Mouse (Mus musculus) heart, embryonic 10.5 days (tissue): Measurements from ENCODE around the gene Olfr559. TPM values are rescaled to one million over a fixed set of nuclear protein-coding genes. Genes with fewer than 3 reads are reported as not detected.

Experiments
- DNase-seq: peaks from one replicate; pipeline ENCODE4 v3.0.0-alpha.2; 2017; ENCODE audit warnings: low spot score
- H3K27ac ChIP-seq: fragments of 300-500 bp; sonication (generic); 2 replicates; pipeline ENCODE4 v1.5.1; 2016; ENCODE audit warnings: mild to moderate bottlenecking
- H3K27me3 ChIP-seq: fragments of 300-500 bp; sonication (generic); 2 replicates; pipeline ENCODE4 v1.6.1; 2016; ENCODE audit warnings: mild to moderate bottlenecking; ENCODE audit not compliant: poor library complexity, insufficient read depth, severe bottlenecking
- H3K36me3 ChIP-seq: fragments of 300-500 bp; sonication (generic); 2 replicates; pipeline ENCODE4 v1.6.1; 2016; ENCODE audit warnings: mild to moderate bottlenecking, moderate library complexity
- H3K4me1 ChIP-seq: fragments of 300-500 bp; sonication (generic); 2 replicates; pipeline ENCODE4 v1.6.1; 2016; ENCODE audit warnings: mild to moderate bottlenecking
- H3K4me3 ChIP-seq: fragments of 300-500 bp; sonication (generic); 2 replicates; pipeline ENCODE4 v1.5.1; 2016; ENCODE audit warnings: mild to moderate bottlenecking, moderate library complexity
- H3K9me3 ChIP-seq: fragments of 300-500 bp; sonication (generic); 2 replicates; pipeline ENCODE4 v1.6.1; 2016; ENCODE audit warnings: mild to moderate bottlenecking, moderate library complexity
- WGBS: fragments of 180-500 bp; shearing (Covaris S2); methylation state at CpG from one replicate; pipeline ENCODE4 v1.1.7; 2016; 5-methylcytosine and 5-hydroxymethylcytosine counted together
- polyA plus RNA-seq: library from polyadenylated mRNA; unstranded; fragments of >200 nt; fragmentation: Nextera tagmentation; extraction: Ambion mirVana; gene quantifications from 2 replicates; pipeline ENCODE4 v1.2.1, GENCODE M21; 2016

The Olfr559 gene
- not detected in 2 replicates for polyA plus RNA-seq

GRCm38 (mm10) chr7:102727391-102727790, at the start of gene Olfr559:
TSS of gene Olfr559 (minus strand) at chr7:102727491.
- Histone ChIP-seq H3K27me3 (no peaks in the 10 kb centered on the region), H3K4me1 (no peaks in the 10 kb centered on the region), H3K4me3 (no peak within 1 kb of the TSS), H3K9me3 (no peaks in the 10 kb centered on the region), H3K36me3 (no peaks in the 10 kb centered on the region), H3K27ac (no peak within 1 kb of the TSS)
- no peak for DNase-seq

- H3K36me3 ChIP-seq = no peaks in the 10 kb centered on the region
- H3K27ac ChIP-seq = no peak within 1 kb of the TSS
- 77% methylated on average over 2 of the region's 2 CpGs for WGBS
- no peak within 1 kb of the TSS for H3K4me3 ChIP-seq
- no peaks in the 10 kb centered on the region for H3K9me3 ChIP-seq
- H3K27me3 ChIP-seq = no peaks in the 10 kb centered on the region
- no peaks in the 10 kb centered on the region for H3K4me1 ChIP-seq
- no peak for DNase-seq
These were observed 43.6 kb upstream of the Olfr559 start, which contains the start of gene Olfr561 for GRCm38 (mm10) chr7:102770921-102771320. TSS of gene Olfr561 (plus strand) at chr7:102771221.

GRCm38 (mm10) chr7:102759266-102759665, 32.0 kb upstream of the Olfr559 start, which contains the start of the genes Olfr560 and Olfr78:
TSS of gene Olfr560 (minus strand) at chr7:102759366.
TSS of gene Olfr78 (minus strand) at chr7:102759471.
- no peak within 1 kb of the TSS for H3K27ac ChIP-seq
- no peaks in the 10 kb centered on the region for H3K4me1 ChIP-seq
- 71% methylated on average over 4 of the region's 4 CpGs for WGBS
- no peak for DNase-seq
- H3K36me3 ChIP-seq = no peaks in the 10 kb centered on the region
- H3K9me3 ChIP-seq = no peaks in the 10 kb centered on the region
- H3K27me3 ChIP-seq = no peaks in the 10 kb centered on the region
- no peak within 1 kb of the TSS for H3K4me3 ChIP-seq

GRCm38 (mm10) chr7:102752086-102752485, 24.8 kb upstream of the Olfr559 start:
- no peak for DNase-seq
- H3K27ac ChIP-seq = no peak overlapping the region
- no peaks in the 10 kb centered on the region for H3K27me3 ChIP-seq
- 27% methylated on average over 1 of the region's 1 CpGs for WGBS
- H3K9me3 ChIP-seq = no peaks in the 10 kb centered on the region
- no peak overlapping the region for H3K4me3 ChIP-seq
- no peaks in the 10 kb centered on the region for H3K4me1 ChIP-seq
- no peaks in the 10 kb centered on the region for H3K36me3 ChIP-seq

- whole genome bisulfite sequencing = 41% methylated on average over 2 of the region's 2 CpGs
- H3K4me3 ChIP-seq = no peak overlapping the region
- H3K27ac ChIP-seq = no peak overlapping the region
These were observed 10.4 kb upstream of the Olfr559 start for GRCm38 (mm10) chr7:102737705-102738104.

GRCm38 (mm10) chr7:102733793-102734192, 6.5 kb upstream of the Olfr559 start:
- 31% methylated on average over 1 of the region's 1 CpGs for WGBS
- DNase-seq = no peak
- H3K36me3 ChIP-seq = no peaks in the 10 kb centered on the region
- no peak overlapping the region for H3K4me3 ChIP-seq
- no peak overlapping the region for H3K27ac ChIP-seq
- no peaks in the 10 kb centered on the region for H3K4me1 ChIP-seq
- H3K9me3 ChIP-seq = no peaks in the 10 kb centered on the region
- H3K27me3 ChIP-seq = no peaks in the 10 kb centered on the region

More at GRCm38 (mm10) chr7:102737705-102738104, 10.4 kb upstream of the Olfr559 start:
- DNase-seq = no peak
- Histone ChIP-seq H3K27me3 (no peaks in the 10 kb centered on the region), H3K4me1 (no peaks in the 10 kb centered on the region), H3K36me3 (no peaks in the 10 kb centered on the region), H3K9me3 (no peaks in the 10 kb centered on the region)

- no peak for DNase-seq
- H3K27ac ChIP-seq = no peak within 1 kb of the TSS
- no peaks in the 10 kb centered on the region for H3K9me3 ChIP-seq
- 30% methylated on average over 1 of the region's 1 CpGs for WGBS
- no peaks in the 10 kb centered on the region for H3K27me3 ChIP-seq
- no peak within 1 kb of the TSS for H3K4me3 ChIP-seq
- H3K36me3 ChIP-seq = no peaks in the 10 kb centered on the region
- H3K4me1 ChIP-seq = no peaks in the 10 kb centered on the region
These were observed 8.3 kb downstream of the Olfr559 start, which contains the start of gene Olfr33 for GRCm38 (mm10) chr7:102718970-102719369. TSS of gene Olfr33 (minus strand) at chr7:102719070.

- Histone ChIP-seq H3K4me1 (no peaks in the 10 kb centered on the region), H3K36me3 (no peaks in the 10 kb centered on the region), H3K4me3 (no peak within 1 kb of the TSS), H3K27me3 (no peaks in the 10 kb centered on the region), H3K9me3 (no peaks in the 10 kb centered on the region), H3K27ac (no peak within 1 kb of the TSS)
- DNase-seq = no peak
These were observed 25.4 kb downstream of the Olfr559 start, which contains the start of gene Olfr558 for GRCm38 (mm10) chr7:102701915-102702314. TSS of gene Olfr558 (plus strand) at chr7:102702215.

GRCm38 (mm10) chr7:102698461-102698860, 28.8 kb downstream of the Olfr559 start:
- 91% methylated on average over 7 of the region's 7 CpGs for WGBS
- Histone ChIP-seq H3K4me3 (no peak overlapping the region), H3K4me1 (no peaks in the 10 kb centered on the region), H3K27ac (no peak overlapping the region), H3K9me3 (no peaks in the 10 kb centered on the region), H3K36me3 (no peaks in the 10 kb centered on the region), H3K27me3 (no peaks in the 10 kb centered on the region)
- DNase-seq = no peak

- H3K27ac ChIP-seq = no peak within 1 kb of the TSS
- H3K4me1 ChIP-seq = no peaks in the 10 kb centered on the region
- no peaks in the 10 kb centered on the region for H3K36me3 ChIP-seq
- DNase-seq = no peak
- no peaks in the 10 kb centered on the region for H3K27me3 ChIP-seq
- no peak within 1 kb of the TSS for H3K4me3 ChIP-seq
- WGBS = 69% methylated on average over 5 of the region's 5 CpGs
- no peaks in the 10 kb centered on the region for H3K9me3 ChIP-seq
These were observed 31.7 kb downstream of the Olfr559 start, which contains the start of gene Olfr557 for GRCm38 (mm10) chr7:102695358-102696125. TSS of gene Olfr557 (plus strand) at chr7:102695910.

GRCm38 (mm10) chr7:102686944-102687501, 40.3 kb downstream of the Olfr559 start, which contains the start of gene Trim68:
TSS of gene Trim68 (minus strand) at chr7:102687327.
- WGBS = under 1% methylated on average over 40 of the region's 40 CpGs
- Histone ChIP-seq H3K27me3 (no peaks in the 10 kb centered on the region), H3K36me3 (peaks cover 15% of the 10 kb centered on the region), H3K4me3 (peak within 1 kb of the TSS; percentile 63), H3K4me1 (no peaks in the 10 kb centered on the region), H3K9me3 (no peaks in the 10 kb centered on the region), H3K27ac (peak within 1 kb of the TSS; percentile 88)
- DNase-seq = peak; percentile 98

GRCm38 (mm10) chr7:102681916-102682315, 45.4 kb downstream of the Olfr559 start:
- 86% methylated on average over 1 of the region's 1 CpGs for WGBS
- Histone ChIP-seq H3K4me1 (peaks cover 17% of the 10 kb centered on the region; the same call in 1 of the 2 replicates), H3K4me3 (no peak overlapping the region), H3K27ac (no peak overlapping the region), H3K27me3 (no peaks in the 10 kb centered on the region), H3K36me3 (peaks cover 38% of the 10 kb centered on the region), H3K9me3 (no peaks in the 10 kb centered on the region)
- no peak for DNase-seq

- H3K4me3 ChIP-seq = no peak overlapping the region
- H3K27me3 ChIP-seq = no peaks in the 10 kb centered on the region
- peaks cover 17% of the 10 kb centered on the region; the same call in 1 of the 2 replicates for H3K4me1 ChIP-seq
- DNase-seq = no peak
- WGBS = 76% methylated on average over 2 of the region's 2 CpGs
- H3K36me3 ChIP-seq = peaks cover 18% of the 10 kb centered on the region; the same call in 1 of the 2 replicates
- H3K27ac ChIP-seq = no peak overlapping the region
- H3K9me3 ChIP-seq = no peaks in the 10 kb centered on the region
These were observed 51.1 kb downstream of the Olfr559 start for GRCm38 (mm10) chr7:102676225-102676624.
